Mouse (Mus musculus) megakaryocyte, embryonic 14.5 days (primary cell): ENCODE measurements around the gene Gm5741.

Experiments used
- FLI1 ChIP-seq: IDR thresholded peaks from 2 replicates; pipeline ENCODE4 v1.6.1; 2012; ENCODE audit warnings: low read length, inconsistent platforms, mixed read lengths
- GATA1 ChIP-seq: IDR thresholded peaks from 3 replicates; pipeline ENCODE4 v1.6.1; 2012; ENCODE audit warnings: mixed read lengths, low read length, inconsistent platforms, borderline replicate concordance

DNA sequence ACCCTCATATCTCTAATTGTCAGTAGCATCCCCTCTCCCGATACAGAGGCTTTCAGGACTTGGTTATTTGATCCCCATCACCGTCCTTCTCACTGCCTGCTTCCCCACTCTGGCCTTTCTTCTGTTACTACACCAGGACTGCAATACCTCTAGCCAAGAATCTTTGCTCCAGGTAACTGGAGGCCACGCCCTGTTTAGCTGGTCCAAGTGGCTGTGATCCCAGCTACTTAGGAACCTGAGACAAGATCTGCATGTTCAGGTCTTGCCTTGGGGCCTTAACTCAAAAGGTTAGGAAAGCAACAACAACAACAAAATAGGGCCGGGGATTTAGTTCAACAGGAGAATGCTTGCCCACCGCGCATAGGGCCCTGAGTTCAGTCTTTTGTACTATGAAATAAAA is 24.2 kb downstream of the Gm5741 start:
- TF ChIP-seq GATA1 (no peak), FLI1 (no peak)
